Mouse (Mus musculus) spleen, adult 12 weeks (tissue): ENCODE results near the gene Srsf3.
A peak's percentile ranks its signal among the peaks of the same experiment; 100 is the strongest.
"Not testable (repeated sequence)": the region's sequence is repeated elsewhere in the genome, so short reads cannot be mapped to it uniquely, and the experiment has no call there.

Source experiments
- DNase-seq: peaks from one replicate; pipeline ENCODE4 v3.0.0; 2022; ENCODE audit warnings: low spot score

Gene Srsf3

DNA sequence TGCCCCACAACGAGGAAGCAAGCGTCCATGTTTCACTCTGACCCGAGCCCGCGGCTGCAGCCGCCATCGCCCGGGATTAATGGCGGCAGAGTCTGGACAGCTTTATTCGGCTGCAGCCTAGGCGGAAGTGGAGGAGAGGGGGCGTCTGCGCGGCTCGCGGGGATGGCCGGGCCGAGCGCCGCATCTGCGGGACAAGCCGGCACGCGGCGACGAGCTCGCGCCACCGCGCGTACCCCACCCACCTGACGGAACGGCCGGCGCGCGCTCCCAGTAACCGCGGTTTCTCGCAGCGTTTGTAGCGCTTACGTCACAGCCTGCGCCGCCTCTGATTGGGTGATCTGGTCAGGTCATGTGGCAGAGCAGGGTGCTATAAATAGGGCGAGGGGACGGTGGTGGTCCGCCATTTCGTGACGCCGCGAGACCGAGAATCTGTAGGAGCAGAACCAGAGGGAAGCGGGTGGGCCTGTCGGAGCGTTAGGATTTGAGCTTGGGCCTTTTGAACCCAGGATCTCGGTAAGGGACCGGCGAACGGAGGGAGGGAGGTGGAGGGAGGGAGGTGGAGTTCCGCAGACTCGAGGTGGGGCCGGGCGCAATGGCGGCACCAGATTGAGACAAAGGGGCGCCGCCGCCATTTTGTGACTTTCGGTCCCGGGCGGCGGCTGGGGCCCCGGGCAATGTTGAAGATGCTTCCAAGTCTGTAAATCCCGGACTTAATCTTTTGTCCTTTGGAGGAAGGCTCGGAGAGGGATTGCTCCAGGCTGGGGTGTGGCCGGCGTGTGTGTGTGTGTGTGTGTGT lies at the start of gene Srsf3:
Gene Srsf3, plus strand, starts transcription at position 355 of the 796 bp plus-strand sequence.
- DNase-seq = peak; percentile 97

DNA sequence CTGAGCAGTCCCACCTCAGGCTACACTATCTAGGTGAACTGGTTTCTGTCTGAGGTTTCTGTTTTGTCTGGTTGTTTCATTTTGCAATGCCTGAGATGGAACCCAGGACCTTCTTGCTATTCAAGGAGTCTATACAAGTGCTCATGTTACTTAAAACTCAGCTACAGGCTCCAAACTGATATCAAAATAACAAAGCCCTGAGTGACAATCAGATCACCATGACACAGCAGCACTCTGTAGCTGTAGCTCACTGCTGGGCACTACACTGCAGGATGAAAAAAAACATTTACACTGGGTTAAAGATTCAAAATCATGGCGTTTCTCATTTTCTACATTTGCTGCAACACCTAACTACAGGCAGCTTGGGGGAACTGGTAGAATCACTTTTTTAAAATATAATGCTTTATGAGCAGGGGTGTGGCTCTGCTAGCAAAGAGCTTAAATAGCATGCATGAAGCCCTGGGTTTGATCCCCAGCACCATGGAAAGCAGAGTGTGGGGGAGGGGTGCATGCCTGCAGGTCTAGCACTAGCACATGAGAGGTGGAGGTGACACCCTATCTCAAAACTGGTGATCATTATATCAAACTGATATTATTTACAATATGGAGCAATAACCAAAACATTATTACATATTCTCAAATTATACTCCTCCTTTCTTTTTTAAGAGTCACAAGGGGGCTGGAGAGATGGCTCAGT lies 47.6 kb upstream of the Srsf3 start:
- DNase-seq = no peak

DNA sequence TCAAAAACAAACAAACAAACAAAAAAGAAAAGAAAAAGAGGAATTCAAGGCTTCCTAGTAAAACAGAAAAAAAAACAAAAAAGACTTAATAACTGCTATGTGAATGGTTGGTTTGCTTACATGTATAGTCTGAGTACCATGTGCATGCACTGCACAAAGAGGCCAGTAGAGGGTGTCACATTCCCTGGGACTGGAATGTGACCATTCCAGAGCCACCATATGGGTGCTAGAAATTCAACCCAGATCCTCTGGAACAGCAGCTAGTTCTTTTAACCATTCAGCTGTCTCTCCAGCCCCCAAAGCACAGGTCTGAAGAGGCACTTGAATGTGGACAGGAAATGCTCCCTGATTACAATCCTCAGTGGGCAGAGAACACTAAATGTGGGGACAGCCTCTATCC lies 45.6 kb upstream of the Srsf3 start:
- no peak for DNase-seq

DNA sequence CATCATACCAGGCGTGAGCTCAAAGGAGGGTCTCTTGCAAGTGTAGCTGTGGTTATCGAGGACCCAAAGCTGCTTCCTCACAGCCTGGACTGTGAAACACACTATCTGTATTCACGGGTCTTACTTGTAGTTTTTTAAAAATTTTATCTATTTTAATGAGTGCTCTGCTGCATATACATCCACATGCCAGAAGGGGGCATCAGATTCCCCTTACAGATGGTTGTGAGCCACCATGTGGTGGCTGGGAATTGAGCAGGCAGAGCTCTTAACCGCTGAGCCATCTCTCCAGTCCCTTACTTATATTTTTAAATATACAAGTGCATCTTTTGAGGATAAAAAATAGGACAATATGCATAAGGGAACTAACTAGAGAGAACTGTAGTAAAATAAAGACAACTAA lies 44.7 kb upstream of the Srsf3 start:
- DNase-seq = peak; percentile 36

DNA sequence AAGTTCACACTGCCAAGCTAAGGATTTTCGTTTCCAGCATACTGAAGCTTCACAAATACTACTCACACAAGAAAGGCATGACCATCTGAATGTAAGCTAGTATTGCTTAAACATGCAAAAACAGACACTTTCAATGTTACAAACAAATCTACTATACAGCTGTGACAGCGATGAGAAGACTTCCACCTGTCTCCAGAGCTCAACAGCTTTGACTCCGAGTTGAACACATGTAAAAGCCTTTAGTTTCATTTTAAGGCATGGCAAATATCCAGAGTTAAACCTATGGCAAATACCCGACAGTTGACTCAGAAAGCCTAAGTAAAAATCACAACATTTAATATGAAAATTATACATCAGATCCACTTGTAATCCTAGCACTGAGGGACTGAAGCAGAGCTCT lies 44.1 kb upstream of the Srsf3 start:
- DNase-seq = no peak

DNA sequence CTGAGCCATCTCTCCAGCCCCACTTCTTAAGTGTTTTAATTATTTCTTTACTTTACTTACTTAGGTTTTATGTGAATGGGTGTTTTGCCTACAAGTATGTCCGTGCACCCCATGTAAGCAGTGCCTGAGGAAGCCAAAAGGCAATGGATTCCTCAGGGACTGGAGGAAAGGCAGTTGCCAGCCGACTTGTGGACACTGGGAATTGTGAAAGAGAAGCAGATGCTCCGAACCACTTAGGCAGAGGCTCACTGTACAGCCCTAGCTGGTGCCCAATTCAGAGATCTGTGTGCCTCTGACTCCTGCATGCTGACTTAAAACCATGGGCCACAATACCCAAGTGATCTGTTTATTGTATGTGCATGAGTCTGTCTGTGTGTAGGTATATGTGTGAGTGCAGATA lies 43.4 kb upstream of the Srsf3 start:
- no peak for DNase-seq

DNA sequence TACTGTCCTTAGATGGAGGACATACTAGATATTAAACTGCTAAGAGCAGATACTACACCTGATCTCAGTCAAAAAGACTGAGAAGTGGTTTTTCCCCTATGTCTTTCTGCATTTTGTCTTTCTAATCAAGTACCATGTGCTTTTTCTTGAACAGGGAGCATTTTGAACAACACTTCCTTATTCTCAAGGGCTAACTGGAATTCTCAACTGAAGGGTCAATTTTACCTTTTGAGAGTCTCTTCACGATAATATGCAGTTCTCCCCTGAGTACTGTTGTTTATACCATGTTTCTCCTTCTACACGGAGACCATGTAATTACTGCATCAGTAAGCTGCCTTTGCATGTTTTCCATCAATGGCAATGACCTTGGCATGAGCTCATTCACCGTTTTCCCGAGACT lies 42.4 kb upstream of the Srsf3 start:
- DNase-seq = no peak

DNA sequence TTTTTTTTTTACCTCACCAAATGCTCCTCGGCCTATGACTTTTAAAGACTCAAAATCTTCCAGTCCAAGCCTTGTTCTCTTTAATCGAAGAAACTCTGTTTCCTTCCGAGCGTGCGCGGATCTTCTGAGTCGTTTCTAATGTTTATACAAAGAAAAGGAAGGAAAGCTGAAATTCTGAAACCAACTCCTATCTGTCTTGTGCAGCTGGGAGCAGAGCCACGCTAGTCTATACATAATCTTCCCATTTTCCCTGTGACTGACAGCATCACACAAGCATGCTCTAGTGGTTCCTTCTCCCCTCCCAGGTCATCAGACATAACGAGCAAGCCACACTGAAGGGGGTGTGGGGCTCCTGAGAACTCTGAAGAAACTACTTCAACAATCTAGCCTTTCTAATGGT lies 41.1 kb upstream of the Srsf3 start:
- DNase-seq = no peak

DNA sequence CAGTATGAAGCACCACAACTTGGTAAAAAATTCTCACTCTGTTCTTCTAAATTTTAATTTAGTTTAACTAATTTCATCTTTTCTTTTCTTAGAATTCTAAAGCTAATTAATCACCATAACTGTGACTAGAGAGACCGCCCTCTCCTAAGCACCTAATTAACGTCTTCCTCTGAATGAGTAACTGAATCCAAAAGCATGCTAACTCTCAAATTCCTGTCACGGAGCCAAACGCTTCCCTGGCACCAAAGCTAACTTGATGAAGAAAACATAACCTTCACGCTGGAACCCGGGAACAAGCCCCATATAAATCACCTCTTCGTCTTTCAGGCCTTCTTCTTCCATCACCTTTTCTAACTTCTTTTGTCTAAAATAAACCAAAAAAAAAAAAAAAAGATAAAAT lies 40.3 kb upstream of the Srsf3 start:
- DNase-seq = no peak

DNA sequence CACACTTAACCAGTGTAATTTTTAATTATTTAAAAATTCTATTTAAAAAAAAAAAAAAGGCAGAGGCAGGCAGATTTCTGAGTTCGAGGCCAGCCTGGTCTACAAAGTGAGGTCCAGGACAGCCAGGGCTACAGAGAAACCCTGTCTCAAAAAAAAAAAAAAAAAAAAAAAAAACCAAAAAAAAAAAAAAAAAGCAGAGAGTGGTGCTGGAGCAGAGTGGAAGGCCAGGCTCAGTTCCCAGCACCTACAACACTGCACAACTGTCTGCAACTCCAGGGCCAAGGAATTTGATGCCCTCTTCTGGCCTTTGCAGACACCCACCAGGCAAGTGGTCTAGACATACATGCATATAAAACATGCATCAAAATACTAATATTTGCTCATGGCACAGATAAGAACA lies 39.4 kb upstream of the Srsf3 start:
- not testable (repeated sequence) for DNase-seq

DNA sequence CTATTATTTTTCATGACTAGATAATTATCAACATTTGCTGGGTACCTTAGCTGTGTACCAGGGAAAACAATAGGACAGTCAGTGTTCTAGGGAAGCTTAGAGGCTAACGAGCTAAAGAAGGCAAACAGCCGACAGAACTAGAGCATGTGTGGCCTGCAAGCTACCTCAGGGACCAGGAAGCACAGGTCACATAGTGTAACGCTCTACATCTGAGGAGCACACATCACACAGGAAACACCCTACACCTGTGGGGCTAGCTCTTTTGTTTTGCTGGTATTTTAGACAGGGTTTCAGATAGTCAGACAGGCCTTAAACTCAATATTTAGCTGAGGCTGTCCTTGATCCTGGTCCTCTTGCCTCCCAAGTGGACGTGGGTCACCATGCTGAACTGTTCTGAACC lies 37.8 kb upstream of the Srsf3 start:
- DNase-seq = no peak

DNA sequence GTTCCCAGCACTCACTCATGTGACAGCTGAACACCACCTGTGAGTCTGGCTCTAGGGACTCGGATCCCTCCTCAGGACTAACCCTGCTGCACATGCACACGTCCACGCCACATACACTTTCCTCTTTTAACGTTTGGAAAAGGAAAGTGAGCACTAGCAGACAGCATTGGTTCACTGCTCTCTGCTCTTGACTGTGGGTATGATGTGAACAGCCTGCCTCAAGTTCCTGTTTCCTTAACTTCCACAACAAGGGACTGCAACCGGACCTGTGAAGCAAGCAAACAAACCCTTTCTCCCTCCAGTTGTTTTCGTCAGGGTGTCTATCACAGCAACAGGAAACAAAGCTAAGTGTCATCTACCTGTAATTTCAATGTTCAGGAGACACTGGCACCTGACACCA lies 32.0 kb upstream of the Srsf3 start:
- DNase-seq = no peak

DNA sequence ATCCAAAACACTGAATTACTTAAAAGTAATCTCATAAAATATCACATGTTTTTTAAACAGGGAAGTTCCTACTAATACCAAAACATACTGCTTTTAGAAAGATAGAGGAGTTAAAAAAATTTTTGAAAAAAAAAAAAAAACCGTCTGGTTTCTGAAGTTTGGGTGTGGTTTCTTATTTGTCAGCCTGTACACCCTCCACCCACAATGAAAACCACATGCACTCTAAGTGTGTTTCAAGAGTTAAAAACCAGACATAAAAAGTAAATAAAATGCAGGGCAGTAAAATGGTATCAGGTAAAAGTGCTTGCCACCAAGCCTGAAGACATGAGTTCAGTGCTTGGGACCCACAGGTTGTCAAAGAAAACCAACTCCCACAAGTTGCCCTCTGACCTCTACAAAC lies 28.7 kb upstream of the Srsf3 start:
- DNase-seq = no peak

DNA sequence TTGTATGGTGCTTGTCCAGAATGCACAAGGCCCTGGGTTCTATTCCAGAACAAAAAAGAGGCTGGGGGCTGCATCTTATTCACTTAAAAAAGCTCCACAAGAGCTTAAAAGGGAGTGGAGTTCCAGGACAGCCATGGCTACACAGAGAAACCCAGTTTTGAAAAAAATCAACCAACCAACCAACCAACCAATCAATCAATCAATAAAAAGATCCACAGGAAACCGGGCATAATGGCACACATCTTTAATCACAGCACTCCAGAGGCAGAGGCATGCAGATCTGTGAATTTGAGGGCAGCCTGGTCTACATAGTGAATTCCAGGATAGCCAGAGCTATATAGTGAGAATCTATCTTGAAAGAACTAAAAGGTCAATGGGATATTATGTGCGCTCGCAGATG lies 27.4 kb upstream of the Srsf3 start:
- DNase-seq = no peak

DNA sequence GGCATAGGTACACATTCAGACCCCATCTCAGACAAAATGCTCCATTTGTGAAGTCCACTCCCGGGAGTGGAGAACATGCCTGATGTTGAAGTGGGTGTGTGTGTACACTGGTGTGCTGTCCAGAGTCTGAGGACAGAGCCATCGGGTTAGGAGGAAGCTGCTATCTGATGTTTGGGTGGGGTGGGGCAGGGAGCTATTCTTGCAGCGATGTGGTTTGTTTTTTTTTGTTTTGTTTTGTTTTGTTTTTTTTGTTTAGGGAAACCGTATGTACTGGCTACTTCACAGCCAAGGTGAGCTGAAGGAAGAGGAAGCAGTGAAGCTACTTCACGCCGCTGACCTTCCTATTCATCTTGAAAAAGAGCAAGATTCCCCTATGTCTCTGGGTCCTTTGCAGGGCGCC lies 25.6 kb upstream of the Srsf3 start:
- DNase-seq = no peak

DNA sequence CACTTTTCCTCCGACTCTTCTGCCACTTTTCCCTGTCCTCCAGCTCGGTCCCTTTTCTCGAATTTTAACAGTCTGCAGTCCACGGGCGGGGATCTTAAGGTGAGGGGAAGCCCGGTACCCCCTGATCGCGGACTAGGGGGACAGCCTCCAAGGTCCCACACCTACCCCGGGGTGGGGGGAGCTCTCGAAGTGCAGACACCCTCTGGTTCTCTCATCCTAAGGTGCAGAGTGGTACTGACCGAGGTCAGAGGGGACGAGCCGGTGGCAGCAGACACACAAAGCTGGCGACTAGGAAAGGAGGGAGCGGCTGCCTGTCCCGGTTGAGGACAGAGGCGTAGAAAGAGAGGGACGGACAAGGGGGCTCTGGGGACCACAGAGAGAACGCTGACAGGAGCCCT lies 25.2 kb upstream of the Srsf3 start:
- no peak for DNase-seq

DNA sequence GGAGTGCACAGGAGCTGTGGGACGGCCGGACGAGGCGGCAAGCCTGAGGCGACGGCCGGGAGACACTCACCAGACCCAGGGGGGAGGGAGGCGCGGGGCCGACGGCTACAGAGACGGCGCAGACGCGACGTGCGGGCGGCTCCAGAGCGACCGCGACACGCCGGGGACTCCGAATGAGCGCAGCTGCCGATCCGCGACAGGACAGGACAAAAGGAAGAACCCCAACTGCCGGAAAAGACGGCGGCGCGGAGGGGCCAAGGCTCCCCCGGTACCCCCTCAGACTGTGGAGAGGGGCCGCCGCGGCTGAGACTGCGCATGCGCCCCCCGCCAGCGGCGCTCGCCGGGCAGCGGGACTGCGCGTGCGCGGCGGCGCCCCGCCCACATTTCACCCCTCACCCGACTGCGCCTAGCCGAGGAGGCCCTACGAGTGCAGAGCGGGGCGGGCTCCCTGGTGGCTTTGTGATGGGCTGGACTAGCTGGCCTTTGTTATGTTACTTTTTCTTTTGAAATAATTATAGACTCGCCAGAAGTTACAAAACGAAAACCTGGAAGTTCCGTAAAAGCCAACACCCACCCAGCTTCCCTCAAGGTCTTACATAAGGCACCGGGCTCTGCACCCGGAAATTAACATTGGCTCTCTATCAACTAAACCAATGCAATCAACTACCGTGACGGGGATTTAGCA lies 24.6 kb upstream of the Srsf3 start, which contains the start of gene Stk38:
Gene Stk38, minus strand, starts transcription at position 355 of the 685 bp plus-strand sequence.
- DNase-seq = peak; percentile 94

DNA sequence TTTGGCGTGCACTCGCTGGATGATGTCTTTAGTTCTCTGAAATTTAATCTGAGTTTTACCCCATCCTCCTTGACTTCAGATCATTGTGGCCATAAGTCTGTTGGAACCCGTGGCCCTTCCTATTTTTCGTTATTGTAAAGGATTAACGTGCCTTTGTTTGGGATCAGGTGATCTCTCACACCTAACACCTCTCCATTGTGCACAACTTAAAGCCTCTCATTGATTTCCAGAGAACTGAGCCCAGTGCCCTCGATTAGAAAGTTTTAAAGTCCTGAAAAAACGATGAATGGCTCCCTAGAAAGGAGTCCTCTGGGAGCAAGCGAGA lies 24.1 kb upstream of the Srsf3 start:
- no peak for DNase-seq

DNA sequence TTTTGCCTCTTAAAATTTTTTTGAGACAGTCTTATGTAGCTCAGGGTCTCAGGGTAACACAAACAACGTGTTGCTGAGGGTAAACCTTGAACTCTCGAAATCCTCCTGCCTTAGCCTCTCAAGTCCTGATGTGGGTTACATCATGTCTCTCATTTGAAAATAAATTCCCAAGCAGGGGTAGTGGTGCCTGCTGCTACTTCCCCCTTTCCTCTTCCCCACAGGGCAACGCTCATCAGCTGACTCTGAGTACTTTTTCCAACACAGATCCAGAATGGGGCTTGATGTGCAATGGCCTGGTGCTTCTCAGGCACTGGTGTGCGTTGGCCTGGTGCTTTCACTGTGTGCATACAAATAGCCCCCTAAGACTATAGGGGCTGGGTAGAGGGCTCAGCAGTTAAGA lies 23.2 kb upstream of the Srsf3 start:
- DNase-seq = no peak

DNA sequence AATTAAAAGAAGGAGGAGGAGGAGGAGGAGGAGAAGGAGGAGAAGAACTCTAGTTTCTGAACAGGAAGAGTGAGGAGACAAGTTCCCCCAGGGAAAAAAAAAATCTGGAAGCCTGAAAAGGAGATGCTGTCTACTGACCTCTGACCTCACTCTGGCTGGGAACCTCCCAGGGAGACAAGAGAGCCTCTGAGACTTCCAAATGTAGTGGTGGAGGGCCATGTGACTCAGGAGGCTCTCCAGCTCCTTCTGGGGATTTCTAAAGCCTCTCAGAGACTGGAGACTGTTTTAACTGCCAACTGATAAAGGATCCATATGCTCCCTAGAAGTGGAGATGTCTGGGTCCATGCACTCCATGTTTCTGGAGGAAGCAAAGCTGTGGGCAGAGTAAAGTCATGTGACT lies 18.2 kb upstream of the Srsf3 start:
- DNase-seq = no peak

DNA sequence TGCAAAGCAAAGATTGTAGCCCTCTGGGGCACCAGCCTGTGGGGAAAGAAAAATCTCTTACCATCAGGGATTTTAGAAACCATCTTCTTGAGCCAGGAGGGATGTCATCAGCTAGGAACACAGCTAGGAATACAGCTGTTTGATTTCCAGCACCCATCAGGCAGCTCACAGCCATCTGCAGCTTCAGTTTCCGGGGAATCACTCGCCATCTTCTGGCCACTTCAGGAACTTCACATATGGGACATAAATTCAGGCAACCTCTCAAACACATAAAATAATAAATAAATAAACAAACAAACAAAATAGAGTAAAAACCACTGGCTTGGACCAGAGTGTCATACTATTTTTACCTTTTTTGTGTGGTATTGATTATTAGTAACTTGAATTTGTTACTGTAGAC lies 16.8 kb upstream of the Srsf3 start:
- peak; percentile 50 for DNase-seq

DNA sequence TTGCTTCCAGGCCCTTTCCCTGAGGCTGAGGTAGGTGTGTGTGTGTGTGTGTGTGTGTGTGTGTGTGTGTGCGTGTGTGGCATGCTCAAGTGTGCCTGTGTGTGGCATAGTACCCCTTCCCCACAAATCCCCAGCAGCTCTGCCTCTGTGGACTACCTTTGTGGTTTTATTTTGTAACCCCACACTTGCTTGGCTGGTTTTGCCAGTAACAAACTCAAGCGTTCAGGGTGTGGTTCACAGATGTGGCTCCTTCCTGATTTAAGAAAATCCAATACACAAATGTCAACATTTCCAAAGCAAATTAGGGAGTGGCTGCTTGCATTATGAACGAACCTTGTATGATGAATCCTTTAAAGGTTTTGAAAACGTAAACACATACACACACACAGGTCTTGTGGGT lies 15.7 kb upstream of the Srsf3 start:
- DNase-seq = no peak

DNA sequence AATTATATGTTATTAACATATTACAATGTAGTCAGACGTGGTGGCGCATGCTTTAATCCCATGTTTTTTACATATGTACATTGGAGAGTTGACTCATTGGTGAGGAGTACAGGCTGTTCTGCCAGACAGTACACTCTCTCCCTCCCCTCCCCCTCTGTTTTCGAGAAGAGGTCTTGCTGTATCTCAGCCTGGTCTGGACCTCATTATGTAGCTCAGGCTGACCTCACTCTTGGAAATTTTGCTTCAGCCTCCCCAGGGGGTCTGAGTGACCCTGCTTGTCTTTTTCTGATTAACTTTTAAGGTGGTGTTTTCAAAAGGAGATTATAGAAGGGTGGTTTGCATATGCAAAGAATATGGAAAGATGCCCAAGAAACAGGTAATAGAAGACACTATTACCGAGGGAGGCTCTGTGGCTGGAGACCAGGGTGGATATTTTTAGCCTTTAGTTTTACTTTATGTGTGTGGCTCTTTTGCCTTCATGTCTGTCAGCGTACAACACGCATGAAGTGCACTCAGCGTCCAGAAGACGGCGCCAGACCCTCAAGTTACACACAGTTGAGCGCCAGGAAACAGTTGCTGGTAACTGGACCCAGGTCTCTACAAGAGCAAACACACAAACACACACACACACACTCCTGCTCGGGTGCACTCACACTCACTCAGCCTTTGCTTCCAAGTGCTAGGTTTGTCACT lies 14.0 kb upstream of the Srsf3 start:
- no peak for DNase-seq
